Mouse (Mus musculus) thymus, postnatal 10 days (tissue): ENCODE measurements around the gene Olfr1286.

Experiments
- DNase-seq, 2 experiments: peaks; one replicate each; pipeline ENCODE4 v3.0.0; 2021; ENCODE audit warnings: low spot score in 2 of 2

The Olfr1286 gene

DNA sequence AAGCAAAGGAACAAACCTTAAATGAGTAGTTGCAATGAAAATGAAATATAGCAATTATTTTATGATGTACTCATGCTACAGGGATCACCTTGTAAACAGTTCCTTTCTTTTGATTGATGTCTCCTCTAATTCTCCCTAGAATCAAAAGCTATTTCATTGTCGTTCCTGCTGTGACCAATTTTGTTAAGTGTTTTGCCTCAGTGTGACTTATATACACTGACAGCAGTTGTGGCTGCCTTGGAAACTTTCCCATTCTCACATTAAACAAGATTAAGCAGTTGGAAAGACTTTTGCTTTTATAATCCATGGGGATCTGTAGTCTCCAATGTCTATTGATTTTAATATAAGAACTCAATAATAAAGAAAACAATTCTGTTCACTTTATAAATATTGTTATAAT lies at the start of gene Olfr1286:
TSS of gene Olfr1286 (minus strand) at position 185 of the 400 bp plus-strand sequence.
- no peak for DNase-seq

- no peak for DNase-seq
Measured at GRCm38 (mm10) chr2:111448842-111449241, 25.9 kb upstream of the Olfr1286 start, which contains the start of gene Olfr1287. Olfr1287 (plus strand) TSS chr2:111449142.

- no peak for DNase-seq
Measured at GRCm38 (mm10) chr2:111375222-111375621, 47.7 kb downstream of the Olfr1286 start, which contains the start of gene Olfr1284. Olfr1284 (plus strand) TSS chr2:111375522.
